Mouse (Mus musculus): ENCODE data around the gene Zfand4. TPM values are rescaled to one million over a fixed set of nuclear protein-coding genes. Genes with fewer than 3 reads are reported as not detected.

The Zfand4 gene
- 6.3 TPM for polyA plus RNA-seq (2015; fragmentation: Illumina TruSeq; extraction: RNeasy Lipid Tissue Mini Kit (QIAGEN cat#74804); ENCODE audit: low read depth, low replicate concordance)

GRCm38 (mm10) chr6:116264018-116264651, at the start of gene Zfand4:
Zfand4 (plus strand) TSS chr6:116264222.

GRCm38 (mm10) chr6:116337835-116338501, 73.9 kb downstream of the Zfand4 start, which contains the start of gene March8:
March8 (plus strand) TSS chr6:116338024.

Other genes starting within 250 kb of the Zfand4 start
- gene Tmcc1, start 70.7 kb upstream of the Zfand4 start, polyA plus RNA-seq (2015; fragmentation: Illumina TruSeq; extraction: RNeasy Lipid Tissue Mini Kit (QIAGEN cat#74804); ENCODE audit: low read depth, low replicate concordance) = 40.3 TPM
- gene Washc2, start 56.2 kb upstream of the Zfand4 start, polyA plus RNA-seq (2015; fragmentation: Illumina TruSeq; extraction: RNeasy Lipid Tissue Mini Kit (QIAGEN cat#74804); ENCODE audit: low read depth, low replicate concordance) = 66.8 TPM
- gene March8, start 73.8 kb downstream of the Zfand4 start, polyA plus RNA-seq (2015; fragmentation: Illumina TruSeq; extraction: RNeasy Lipid Tissue Mini Kit (QIAGEN cat#74804); ENCODE audit: low read depth, low replicate concordance) = 54.7 TPM
- gene Alox5, start 197.0 kb downstream of the Zfand4 start, polyA plus RNA-seq (2015; fragmentation: Illumina TruSeq; extraction: RNeasy Lipid Tissue Mini Kit (QIAGEN cat#74804); ENCODE audit: low read depth, low replicate concordance) = 1.4 TPM
- gene Olfr211, start 224.9 kb downstream of the Zfand4 start, polyA plus RNA-seq (2015; fragmentation: Illumina TruSeq; extraction: RNeasy Lipid Tissue Mini Kit (QIAGEN cat#74804); ENCODE audit: low read depth, low replicate concordance) = not detected
- gene Olfr212, start 242.3 kb downstream of the Zfand4 start, polyA plus RNA-seq (2015; fragmentation: Illumina TruSeq; extraction: RNeasy Lipid Tissue Mini Kit (QIAGEN cat#74804); ENCODE audit: low read depth, low replicate concordance) = not detected